Mouse (Mus musculus) ZHBTc4 (cell line): Measurements from ENCODE around the gene Olfr206.
"Not testable (repeated sequence)": the region's sequence is repeated elsewhere in the genome, so short reads cannot be mapped to it uniquely, and the experiment has no call there.

Experiments used
- DNase-seq: peaks from one replicate; pipeline ENCODE4 v3.0.0-alpha.2; 2011; ENCODE audit warnings: low read depth, low spot score

Gene Olfr206

DNA sequence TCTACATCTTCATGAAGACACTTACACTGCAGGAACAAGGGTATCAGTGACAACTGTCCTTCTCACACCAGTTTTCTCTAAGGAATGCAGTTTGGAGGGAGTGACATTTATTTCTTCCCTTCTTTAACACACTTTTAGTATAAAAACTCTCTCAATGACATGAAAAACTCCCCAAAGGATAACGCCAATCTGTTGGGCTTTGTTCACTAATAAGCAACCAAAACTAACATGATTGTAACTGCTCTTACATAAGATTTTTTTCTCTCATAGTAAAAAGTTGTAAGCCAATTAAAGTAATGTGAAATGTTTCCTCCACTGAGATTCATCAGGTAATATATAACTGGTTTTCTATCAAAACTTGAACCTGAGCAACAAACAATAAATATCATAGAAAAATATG is at the start of gene Olfr206:
Gene Olfr206 (minus strand): TSS at position 101 of the 400 bp plus-strand sequence.
- DNase-seq, result no peak

DNA sequence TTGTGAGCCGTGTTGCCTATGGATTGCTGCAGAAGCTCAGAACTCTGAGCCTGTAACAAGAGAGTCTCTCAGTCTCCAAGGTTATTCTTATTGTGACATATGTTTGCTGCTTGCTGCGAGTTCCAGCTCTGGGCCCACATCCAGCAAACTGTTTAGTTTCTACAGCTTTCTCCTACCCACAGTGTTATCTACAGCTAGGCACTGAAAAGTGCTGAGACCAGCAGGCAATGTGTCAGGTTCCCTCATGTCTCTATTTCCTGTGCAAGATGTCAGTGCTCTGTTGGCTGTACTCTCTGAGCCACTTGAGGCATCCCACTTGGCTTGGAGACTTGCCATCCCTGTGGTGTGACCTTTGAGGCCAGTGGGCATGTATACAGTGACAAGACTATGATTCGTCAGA is 44.3 kb upstream of the Olfr206 start:
- no peak for DNase-seq

DNA sequence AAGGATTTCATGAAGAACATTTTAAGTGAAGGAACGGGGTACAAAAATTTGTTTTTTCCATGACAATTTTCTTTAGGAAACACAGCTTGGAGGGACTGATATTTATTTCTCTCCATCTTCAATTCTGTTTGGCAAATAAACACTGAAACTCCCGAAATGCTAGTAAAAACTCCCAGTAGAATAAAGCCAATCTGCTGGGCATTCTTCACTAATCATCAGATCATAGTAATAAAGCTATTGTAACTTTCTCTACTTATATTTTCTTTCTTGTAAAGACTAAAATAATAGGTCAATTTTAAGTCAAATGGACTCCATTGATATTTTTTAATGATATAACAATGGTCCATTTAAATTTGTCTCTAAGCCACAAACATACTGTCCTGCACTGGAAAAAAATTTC is 14.8 kb upstream of the Olfr206 start, which contains the start of gene Olfr209:
Gene Olfr209 (minus strand): TSS at position 101 of the 400 bp plus-strand sequence.
- DNase-seq, result no peak

DNA sequence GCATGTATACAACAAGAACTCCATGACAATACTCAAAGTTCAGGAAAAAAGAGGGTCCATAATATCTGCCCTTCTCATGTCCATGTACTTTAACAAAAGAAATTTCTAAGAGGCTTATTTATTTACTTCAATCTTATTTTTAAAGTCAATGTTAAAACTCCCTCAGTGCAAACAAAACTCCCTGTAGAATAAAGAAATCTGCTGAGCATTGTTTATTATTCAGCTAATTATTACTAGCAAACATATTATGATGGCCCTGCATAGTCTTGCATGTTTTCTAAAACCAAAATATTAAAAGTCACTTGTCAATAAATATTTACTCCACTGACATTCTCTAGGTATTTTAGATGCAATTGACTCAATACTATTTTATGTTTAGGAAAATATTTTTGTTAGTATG is 18.0 kb downstream of the Olfr206 start, which contains the start of gene Olfr205:
Gene Olfr205 (minus strand): TSS at position 101 of the 400 bp plus-strand sequence.
- DNase-seq, result no peak

DNA sequence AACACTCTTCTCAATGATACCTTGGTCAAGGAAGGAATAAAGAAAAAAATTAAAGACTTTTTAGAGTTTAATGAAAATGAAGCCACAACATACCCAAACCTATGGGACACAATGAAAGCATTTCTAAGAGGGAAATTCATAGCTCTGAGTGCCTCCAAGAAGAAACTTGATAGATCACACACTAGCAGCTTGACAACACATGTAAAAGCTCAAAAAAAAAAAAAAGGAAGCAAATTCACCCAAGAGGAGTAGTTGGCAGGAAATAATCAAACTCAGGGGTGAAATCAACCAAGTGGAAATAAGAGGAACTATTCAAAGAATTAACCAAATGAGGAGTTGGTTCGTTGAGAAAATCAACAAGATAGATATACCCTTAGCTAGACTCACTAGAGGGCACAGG is 25.8 kb downstream of the Olfr206 start:
- not testable (repeated sequence) for DNase-seq

- no peak for DNase-seq
Measured at GRCm38 (mm10) chr16:59318148-59318547, 30.9 kb downstream of the Olfr206 start, which contains the start of gene Olfr204. Olfr204 (minus strand) TSS chr16:59318248.

DNA sequence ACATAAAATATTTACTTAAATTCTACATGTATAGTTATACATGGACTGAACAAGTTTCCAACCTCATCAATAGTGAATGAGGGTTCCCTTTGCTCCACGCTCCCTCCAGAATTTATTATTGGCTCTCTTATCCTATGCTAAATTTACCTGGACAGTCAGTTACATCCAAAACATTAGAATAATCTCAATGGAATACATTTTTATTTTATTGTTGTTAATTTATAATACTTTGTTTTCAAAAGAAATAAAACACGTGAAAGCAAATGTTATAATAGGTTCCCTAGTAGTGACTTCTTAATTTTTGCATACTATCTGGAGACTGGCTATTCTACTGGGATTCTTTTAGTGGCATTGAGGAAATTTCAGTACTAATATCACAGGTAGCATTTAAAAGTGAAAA is 50.5 kb downstream of the Olfr206 start, which contains the start of gene Olfr203:
Gene Olfr203 (plus strand): TSS at position 301 of the 400 bp plus-strand sequence.
- no peak for DNase-seq
